Mouse (Mus musculus) duodenum, adult 2 months (tissue): ENCODE data around the gene Enkur. TPM values are rescaled to one million over a fixed set of nuclear protein-coding genes. Genes with fewer than 3 reads are reported as not detected.

Experiments
- polyA plus RNA-seq: library from polyadenylated mRNA; depleted of rRNA; stranded (reverse); fragments of >200 nt; gene quantifications from 2 replicates; pipeline ENCODE4 v1.2.3, GENCODE M21; 2012; ENCODE audit warnings: low replicate concordance; rRNA removed

The Enkur gene
- polyA plus RNA-seq, result not detected in 2 replicates

GRCm38 (mm10) chr2:21204912-21205830 is at the start of gene Enkur, which contains the start of gene Thnsl1:
Enkur (minus strand) TSS chr2:21205365.
Thnsl1 (plus strand) TSS chr2:21205724.

Other genes starting within 250 kb of the Enkur start
- 5.0 and 9.8 TPM in 2 replicates for gene Arhgap21, start 236.5 kb downstream of the Enkur start, polyA plus RNA-seq
- gene Thnsl1, start 359 bp upstream of the Enkur start, polyA plus RNA-seq, result 0.39 and 0.84 TPM in 2 replicates
- gene Gpr158, start 162.2 kb upstream of the Enkur start, polyA plus RNA-seq, result 0.02 TPM in 1 of 2 replicates, not detected in the other